Mouse (Mus musculus): ENCODE results near the gene Nup153. TPM values are rescaled to one million over a fixed set of nuclear protein-coding genes. Genes with fewer than 3 reads are reported as not detected.

The Nup153 gene
- polyA plus RNA-seq, 1 experiment from 2014 or later, result 25.8 TPM

- Histone ChIP-seq H3K27me3 (no peaks in the 10 kb centered on the region), H3K27ac (replicated peaks) (no peak overlapping the region), H3K9ac (replicated peaks) (no peak overlapping the region), H3K36me3 (peaks cover 8% of the 10 kb centered on the region; the same call in 1 of the 2 replicates), H3K4me3 (no peak overlapping the region), H3K9me3 (no peaks in the 10 kb centered on the region), H3K4me2 (replicated peaks) (no peak overlapping the region), H3K4me1 (no peaks in the 10 kb centered on the region)
- no peak for ATAC-seq (replicated peaks)
- 82% methylated on average over 13 of the region's 13 CpGs for WGBS
These were observed 25.0 kb upstream of the Nup153 start for GRCm38 (mm10) chr13:46752566-46753229.

GRCm38 (mm10) chr13:46748138-46748873 lies 20.6 kb upstream of the Nup153 start:
- no peak overlapping the region for H3K9ac ChIP-seq (replicated peaks)
- H3K27me3 ChIP-seq, result no peaks in the 10 kb centered on the region
- no peaks in the 10 kb centered on the region for H3K9me3 ChIP-seq
- H3K4me2 ChIP-seq (replicated peaks), result no peak overlapping the region
- 91% methylated on average over 5 of the region's 5 CpGs for WGBS
- H3K36me3 ChIP-seq, result peaks cover 8% of the 10 kb centered on the region; the same call in 1 of the 2 replicates
- no peaks in the 10 kb centered on the region for H3K4me1 ChIP-seq
- H3K4me3 ChIP-seq, result no peak overlapping the region
- no peak overlapping the region for H3K27ac ChIP-seq (replicated peaks)
- ATAC-seq (replicated peaks), result no peak

- Histone ChIP-seq H3K9me3 (no peaks in the 10 kb centered on the region), H3K4me3 (no peak overlapping the region), H3K36me3 (no peaks in the 10 kb centered on the region), H3K27me3 (no peaks in the 10 kb centered on the region), H3K4me1 (no peaks in the 10 kb centered on the region), H3K4me2 (replicated peaks) (no peak overlapping the region), H3K9ac (replicated peaks) (no peak overlapping the region), H3K27ac (replicated peaks) (no peak overlapping the region)
- no peak for ATAC-seq (replicated peaks)
- 78% methylated on average over 8 of the region's 8 CpGs for WGBS
These were observed 16.1 kb upstream of the Nup153 start for GRCm38 (mm10) chr13:46743821-46744220.

- no peak overlapping the region for H3K27ac ChIP-seq (replicated peaks)
These were observed 14.6 kb upstream of the Nup153 start for GRCm38 (mm10) chr13:46742367-46742766.

GRCm38 (mm10) chr13:46739426-46739825 lies 11.7 kb upstream of the Nup153 start:
- no peak overlapping the region for H3K27ac ChIP-seq (replicated peaks)
- 69% methylated on average over 7 of the region's 7 CpGs for WGBS

More at GRCm38 (mm10) chr13:46742367-46742766, 14.6 kb upstream of the Nup153 start:
- WGBS, result 69% methylated on average over 2 of the region's 2 CpGs
- no peak for ATAC-seq (replicated peaks)
- no peaks in the 10 kb centered on the region for H3K36me3 ChIP-seq
- H3K4me1 ChIP-seq, result no peaks in the 10 kb centered on the region
- no peaks in the 10 kb centered on the region for H3K27me3 ChIP-seq
- no peak overlapping the region for H3K4me2 ChIP-seq (replicated peaks)
- no peaks in the 10 kb centered on the region for H3K9me3 ChIP-seq
- H3K9ac ChIP-seq (replicated peaks), result no peak overlapping the region
- no peak overlapping the region for H3K4me3 ChIP-seq

GRCm38 (mm10) chr13:46737482-46737881 lies 9.7 kb upstream of the Nup153 start:
- no peak overlapping the region for H3K4me2 ChIP-seq (replicated peaks)
- no peaks in the 10 kb centered on the region for H3K36me3 ChIP-seq
- H3K4me3 ChIP-seq, result no peak overlapping the region
- no peaks in the 10 kb centered on the region for H3K27me3 ChIP-seq
- ATAC-seq (replicated peaks), result no peak
- 92% methylated on average over 4 of the region's 4 CpGs for WGBS
- no peak overlapping the region for H3K9ac ChIP-seq (replicated peaks)
- H3K27ac ChIP-seq (replicated peaks), result no peak overlapping the region
- H3K9me3 ChIP-seq, result no peaks in the 10 kb centered on the region
- H3K4me1 ChIP-seq, result peaks cover 15% of the 10 kb centered on the region

More at GRCm38 (mm10) chr13:46739426-46739825, 11.7 kb upstream of the Nup153 start:
- Histone ChIP-seq H3K4me2 (replicated peaks) (no peak overlapping the region), H3K9ac (replicated peaks) (no peak overlapping the region), H3K4me1 (peaks cover 15% of the 10 kb centered on the region), H3K36me3 (no peaks in the 10 kb centered on the region), H3K4me3 (no peak overlapping the region), H3K9me3 (no peaks in the 10 kb centered on the region), H3K27me3 (no peaks in the 10 kb centered on the region)
- no peak for ATAC-seq (replicated peaks)

GRCm38 (mm10) chr13:46736479-46736865 lies 8.7 kb upstream of the Nup153 start:
- Histone ChIP-seq H3K9me3 (no peaks in the 10 kb centered on the region), H3K4me1 (peaks cover 15% of the 10 kb centered on the region), H3K4me3 (peak overlapping the region; percentile 35), H3K36me3 (no peaks in the 10 kb centered on the region), H3K27me3 (no peaks in the 10 kb centered on the region), H3K27ac (replicated peaks) (no peak overlapping the region), H3K9ac (replicated peaks) (peak overlapping the region; percentile 29), H3K4me2 (replicated peaks) (peak overlapping the region; percentile 65)
- ATAC-seq (replicated peaks), result no peak
- 7% methylated on average over 12 of the region's 12 CpGs for WGBS

- Histone ChIP-seq H3K36me3 (no peaks in the 10 kb centered on the region), H3K4me1 (peaks cover 15% of the 10 kb centered on the region), H3K9me3 (no peaks in the 10 kb centered on the region), H3K9ac (replicated peaks) (peak overlapping the region; percentile 29), H3K27me3 (no peaks in the 10 kb centered on the region), H3K27ac (replicated peaks) (no peak overlapping the region), H3K4me2 (replicated peaks) (peak overlapping the region; percentile 65), H3K4me3 (peak overlapping the region; percentile 35)
- no peak for ATAC-seq (replicated peaks)
- WGBS, result 1% methylated on average over 20 of the region's 20 CpGs
These were observed 8.2 kb upstream of the Nup153 start for GRCm38 (mm10) chr13:46735808-46736478.

GRCm38 (mm10) chr13:46735219-46735807 lies 7.6 kb upstream of the Nup153 start:
- Histone ChIP-seq H3K4me3 (peak overlapping the region; percentile 35), H3K4me1 (peaks cover 15% of the 10 kb centered on the region), H3K9ac (replicated peaks) (peak overlapping the region; percentile 29; the same call in 1 of the 2 replicates), H3K9me3 (no peaks in the 10 kb centered on the region), H3K4me2 (replicated peaks) (peak overlapping the region; percentile 65), H3K36me3 (no peaks in the 10 kb centered on the region), H3K27me3 (no peaks in the 10 kb centered on the region), H3K27ac (replicated peaks) (no peak overlapping the region)
- no peak for ATAC-seq (replicated peaks)
- WGBS, result 46% methylated on average over 11 of the region's 11 CpGs

GRCm38 (mm10) chr13:46729998-46730397 lies 2.3 kb upstream of the Nup153 start:
- Histone ChIP-seq H3K27me3 (no peaks in the 10 kb centered on the region), H3K36me3 (no peaks in the 10 kb centered on the region), H3K4me2 (replicated peaks) (no peak overlapping the region), H3K4me3 (no peak overlapping the region), H3K9me3 (no peaks in the 10 kb centered on the region), H3K4me1 (peaks cover 17% of the 10 kb centered on the region), H3K9ac (replicated peaks) (no peak overlapping the region), H3K27ac (replicated peaks) (no peak overlapping the region)
- no peak for ATAC-seq (replicated peaks)
- WGBS, result 65% methylated on average over 2 of the region's 2 CpGs

- H3K27me3 ChIP-seq, result no peaks in the 10 kb centered on the region
- H3K4me3 ChIP-seq, result peak overlapping the region; percentile 91
- H3K4me1 ChIP-seq, result peaks cover 26% of the 10 kb centered on the region
- H3K9me3 ChIP-seq, result no peaks in the 10 kb centered on the region
- 39% methylated on average over 5 of the region's 5 CpGs for WGBS
- H3K27ac ChIP-seq (replicated peaks), result peak overlapping the region; percentile 95
- H3K36me3 ChIP-seq, result no peaks in the 10 kb centered on the region
- peak overlapping the region; percentile 52 for H3K9ac ChIP-seq (replicated peaks)
- 0 out of 2 replicates have a peak, but pooled peaks have one; percentile 2 for ATAC-seq (replicated peaks)
- H3K4me2 ChIP-seq (replicated peaks), result peak overlapping the region; percentile 52
These were observed 671 bp upstream of the Nup153 start for GRCm38 (mm10) chr13:46728411-46728810.

All from forebrain, embryonic 15.5 days (tissue).